Mouse (Mus musculus) liver, adult 2 months (tissue): ENCODE data around the gene Trpm5.

Experiments
- CTCF ChIP-seq: fragments of 200-500 bp; IDR thresholded peaks from 2 replicates; pipeline ENCODE4 v1.5.1; 2011; ENCODE audit warnings: low read depth, low read length, control low read depth
- POLR2A ChIP-seq: fragments of 200-500 bp; IDR thresholded peaks from 2 replicates; pipeline ENCODE4 v1.6.1; 2011; ENCODE audit warnings: low read length, control low read depth; ENCODE audit not compliant: insufficient read depth; ENCODE audit errors: extremely low read depth

DNA sequence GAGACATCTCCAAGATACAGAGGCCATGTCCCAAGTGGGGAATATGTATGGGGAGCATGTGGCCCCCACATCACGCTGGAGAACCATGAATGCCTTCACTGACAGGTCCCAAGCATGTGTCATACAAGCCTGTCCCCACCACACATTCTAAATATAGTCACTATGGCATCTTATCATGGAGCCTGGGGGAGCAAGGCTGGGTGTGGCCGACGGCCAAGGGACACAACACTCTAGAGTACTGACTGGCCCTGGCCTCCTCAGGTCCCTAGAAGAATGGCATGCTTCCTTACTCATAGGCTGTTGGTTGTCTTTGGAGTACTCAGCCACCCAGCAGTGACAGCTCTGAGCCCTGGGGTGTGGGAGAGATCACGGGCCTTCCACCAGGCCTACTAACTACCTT is 45.5 kb upstream of the Trpm5 start:
- TF ChIP-seq CTCF (no peak), POLR2A (no peak)
